Mouse (Mus musculus) embryonic fibroblast, embryonic 13.5 days (primary cell): Measurements from ENCODE around the gene Chrne.
A peak's percentile ranks its signal among the peaks of the same experiment; 100 is the strongest.

Source experiments
- CTCF ChIP-seq: IDR thresholded peaks from 2 replicates; pipeline ENCODE4 v1.5.1; 2011; ENCODE audit warnings: mild to moderate bottlenecking, control low read depth, low read length, moderate library complexity, borderline replicate concordance; ENCODE audit not compliant: insufficient read depth
- POLR2A ChIP-seq: IDR thresholded peaks from 2 replicates; pipeline ENCODE4 v1.6.1; 2011; ENCODE audit warnings: low read depth, mild to moderate bottlenecking, control low read depth, low read length, moderate library complexity

DNA sequence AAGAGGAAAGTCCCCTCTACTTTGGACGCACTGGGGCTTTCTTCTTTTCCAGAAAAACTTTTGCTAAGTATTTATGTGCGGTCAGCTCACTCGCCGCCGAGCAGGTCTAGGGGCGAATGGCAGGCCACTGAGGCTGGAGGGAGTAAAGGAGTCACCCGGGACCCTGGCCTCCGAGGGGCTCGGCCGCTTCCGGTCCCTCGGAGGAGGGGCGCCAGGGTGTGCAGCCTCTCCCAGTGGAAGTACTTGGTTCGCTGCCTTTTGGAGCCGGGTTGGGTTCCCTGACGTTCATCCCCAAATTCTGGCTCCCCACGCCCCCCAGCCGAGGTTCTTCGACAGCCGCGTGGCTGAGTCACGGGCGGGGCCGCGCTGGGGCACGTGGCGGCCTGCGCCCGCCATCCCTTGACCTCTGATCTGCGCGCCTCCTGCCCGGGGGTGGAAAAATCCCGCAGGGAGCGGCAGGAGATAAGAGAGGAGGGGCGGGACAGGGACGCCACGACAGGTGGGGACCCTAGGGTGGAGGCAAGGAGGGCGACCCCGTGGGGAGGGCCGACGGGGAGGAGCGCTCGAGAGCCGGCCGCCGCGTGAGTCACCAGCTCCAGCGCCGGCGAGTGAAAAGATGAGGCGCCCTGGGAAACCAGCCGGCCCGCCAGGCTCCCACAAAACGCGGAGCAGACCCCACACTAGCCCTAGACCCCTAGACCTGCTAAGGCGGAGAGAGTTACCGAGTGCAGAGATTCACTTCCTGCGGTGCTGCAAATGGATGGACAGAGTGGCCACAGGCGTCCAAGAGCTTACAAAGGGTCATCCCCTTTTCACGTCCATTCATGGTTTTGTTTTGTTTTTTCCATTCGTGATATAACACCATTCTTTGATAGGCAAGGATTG is 36.8 kb upstream of the Chrne start:
- TF ChIP-seq POLR2A, result peak; percentile 53
- TF ChIP-seq CTCF, result no peak
